Mouse (Mus musculus) hindbrain, embryonic 15.5 days (tissue): Measurements from ENCODE around the gene Actbl2. TPM values are rescaled to one million over a fixed set of nuclear protein-coding genes. Genes with fewer than 3 reads are reported as not detected.

ENCODE experiments used
- ATAC-seq: fragments of 200-750 bp; cut with Nextera tagmentation; 2 replicates; pipeline ENCODE4 v1.8.0; 2017; ENCODE audit warnings: low read depth, moderate number of reproducible peaks, moderate TSS enrichment; ENCODE audit not compliant: low FRiP score
- H3K27ac ChIP-seq: fragments of 300-500 bp; sonication (generic); replicated peaks from 2 replicates; pipeline ENCODE4 v1.5.1; 2015; ENCODE audit warnings: mild to moderate bottlenecking, inconsistent platforms
- H3K27me3 ChIP-seq: fragments of 300-500 bp; sonication (generic); 2 replicates; pipeline ENCODE4 v1.6.1; 2015; ENCODE audit warnings: control low read depth, inconsistent platforms
- H3K36me3 ChIP-seq: fragments of 300-500 bp; sonication (generic); 2 replicates; pipeline ENCODE4 v1.6.1; 2015; ENCODE audit warnings: control low read depth, inconsistent platforms
- H3K4me1 ChIP-seq: fragments of 300-500 bp; sonication (generic); replicated peaks from 2 replicates; pipeline ENCODE4 v1.6.1; 2015; ENCODE audit warnings: control low read depth, inconsistent platforms
- H3K4me2 ChIP-seq: fragments of 300-500 bp; sonication (generic); 2 replicates; pipeline ENCODE4 v1.6.1; 2015; ENCODE audit warnings: moderate library complexity, mild to moderate bottlenecking, inconsistent platforms
- H3K4me3 ChIP-seq: fragments of 300-500 bp; sonication (generic); 2 replicates; pipeline ENCODE4 v1.5.1; 2015; ENCODE audit warnings: mild to moderate bottlenecking, inconsistent platforms
- H3K9ac ChIP-seq: fragments of 300-500 bp; sonication (generic); 2 replicates; pipeline ENCODE4 v1.6.1; 2015; ENCODE audit warnings: inconsistent platforms
- H3K9me3 ChIP-seq: fragments of 300-500 bp; sonication (generic); 2 replicates; pipeline ENCODE4 v1.6.1; 2016; ENCODE audit warnings: control low read depth, inconsistent platforms
- WGBS: fragments of 180-500 bp; shearing (Covaris S2); methylation state at CpG from one replicate; pipeline ENCODE4 v1.1.7; 2015; 5-methylcytosine and 5-hydroxymethylcytosine counted together
- polyA plus RNA-seq: library from polyadenylated mRNA; unstranded; fragments of >200 nt; fragmentation: Nextera tagmentation; extraction: Ambion mirVana; gene quantifications from 2 replicates; pipeline ENCODE4 v1.2.1, GENCODE M21; 2015

Actbl2 gene
- polyA plus RNA-seq, 1 experiment from 2014 or later, result not detected

DNA sequence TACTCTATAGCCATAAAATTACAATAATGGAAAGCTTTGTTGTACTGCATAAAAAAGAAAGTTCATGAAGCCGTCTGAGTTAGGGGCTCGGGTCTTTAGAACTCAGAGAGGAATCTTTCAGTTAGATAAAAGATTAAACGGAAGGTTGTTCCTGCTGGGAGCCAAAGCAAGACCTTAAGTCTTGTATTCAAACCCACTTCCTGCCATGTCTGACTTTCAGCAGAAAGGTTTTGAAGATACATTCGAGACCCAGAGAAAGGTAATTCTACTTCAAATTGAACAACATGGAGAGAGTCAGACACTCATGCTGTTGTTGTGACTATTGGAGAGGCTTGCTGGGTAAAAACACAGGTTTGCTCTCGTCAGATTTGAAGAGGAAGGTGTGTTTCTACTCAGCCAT is 3.0 kb upstream of the Actbl2 start:
- no peak for ATAC-seq
- 48% methylated on average over 5 of the region's 5 CpGs for WGBS
- H3K4me3 ChIP-seq, result no peak overlapping the region
- no peaks in the 10 kb centered on the region for H3K36me3 ChIP-seq
- H3K27ac ChIP-seq, result no peak overlapping the region
- H3K9me3 ChIP-seq, result no peaks in the 10 kb centered on the region
- 0 out of 2 replicates have a peak, but pooled peaks cover 4% of the 10 kb centered on the region for H3K4me1 ChIP-seq
- no peaks in the 10 kb centered on the region for H3K27me3 ChIP-seq
- no peak overlapping the region for H3K4me2 ChIP-seq
- no peak overlapping the region for H3K9ac ChIP-seq

- no peak overlapping the region for H3K9ac ChIP-seq
- no peak overlapping the region for H3K4me3 ChIP-seq
- no peak overlapping the region for H3K4me2 ChIP-seq
- H3K9me3 ChIP-seq, result no peaks in the 10 kb centered on the region
- no peaks in the 10 kb centered on the region for H3K36me3 ChIP-seq
- ATAC-seq, result no peak
- H3K27ac ChIP-seq, result no peak overlapping the region
- WGBS, result 80% methylated on average over 4 of the region's 4 CpGs
- no peaks in the 10 kb centered on the region for H3K27me3 ChIP-seq
- H3K4me1 ChIP-seq, result no peaks in the 10 kb centered on the region
Measured at GRCm38 (mm10) chr13:111258016-111258415, 3.2 kb downstream of the Actbl2 start.

- Histone ChIP-seq H3K4me1 (no peaks in the 10 kb centered on the region), H3K4me3 (no peak overlapping the region), H3K27ac (no peak overlapping the region), H3K9ac (no peak overlapping the region), H3K36me3 (no peaks in the 10 kb centered on the region), H3K27me3 (no peaks in the 10 kb centered on the region), H3K9me3 (no peaks in the 10 kb centered on the region), H3K4me2 (no peak overlapping the region)
- WGBS, result 73% methylated on average over 11 of the region's 11 CpGs
- no peak for ATAC-seq
Measured at GRCm38 (mm10) chr13:111258424-111259092, 3.7 kb downstream of the Actbl2 start.

DNA sequence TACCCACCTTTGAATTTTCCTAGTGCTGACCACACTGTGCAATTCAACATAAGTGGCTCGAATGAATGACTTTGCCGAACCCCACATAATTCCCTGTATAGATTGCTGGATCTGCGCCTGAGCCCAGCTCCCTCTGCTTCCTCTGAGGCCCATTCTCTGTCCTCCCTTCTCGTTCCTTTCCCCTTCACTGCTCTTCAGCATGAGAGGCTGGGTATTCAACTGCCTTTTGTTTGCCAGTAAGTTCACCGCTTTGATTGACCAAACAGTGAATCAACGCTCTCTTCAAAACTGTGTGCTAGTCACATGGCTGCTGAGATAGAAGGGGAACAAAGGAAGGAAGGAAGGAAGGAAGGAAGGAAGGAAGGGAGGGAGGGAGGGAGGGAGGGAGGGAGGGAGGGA is 4.3 kb downstream of the Actbl2 start:
- H3K27ac ChIP-seq, result no peak overlapping the region
- 37% methylated on average over 6 of the region's 6 CpGs for WGBS
- H3K36me3 ChIP-seq, result no peaks in the 10 kb centered on the region
- H3K9me3 ChIP-seq, result no peaks in the 10 kb centered on the region
- no peak overlapping the region for H3K4me3 ChIP-seq
- ATAC-seq, result no peak
- no peaks in the 10 kb centered on the region for H3K4me1 ChIP-seq
- H3K4me2 ChIP-seq, result no peak overlapping the region
- H3K27me3 ChIP-seq, result no peaks in the 10 kb centered on the region
- H3K9ac ChIP-seq, result no peak overlapping the region

DNA sequence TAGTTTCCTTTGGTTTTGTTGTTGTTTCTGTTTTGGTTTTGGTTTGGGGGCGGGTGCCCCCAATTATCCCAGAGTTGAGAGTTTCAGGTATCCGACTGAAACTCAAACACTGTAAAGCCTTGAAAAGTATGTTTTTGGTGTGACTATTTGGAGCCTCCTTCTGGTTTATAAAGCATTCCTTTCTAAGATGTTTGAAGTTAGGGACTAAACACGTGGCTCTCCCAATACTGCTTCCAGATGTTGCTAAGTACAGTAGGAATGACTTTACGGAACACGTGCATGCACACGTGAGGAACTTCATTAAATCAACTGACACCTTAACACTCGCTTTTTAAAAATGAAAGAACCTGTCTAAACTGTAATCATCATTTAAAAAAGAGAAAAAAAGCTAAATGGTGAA is 4.9 kb downstream of the Actbl2 start:
- 84% methylated on average over 7 of the region's 7 CpGs for WGBS
- no peaks in the 10 kb centered on the region for H3K36me3 ChIP-seq
- H3K4me1 ChIP-seq, result no peaks in the 10 kb centered on the region
- H3K9ac ChIP-seq, result no peak overlapping the region
- H3K27me3 ChIP-seq, result no peaks in the 10 kb centered on the region
- H3K4me2 ChIP-seq, result no peak overlapping the region
- no peak overlapping the region for H3K27ac ChIP-seq
- no peak overlapping the region for H3K4me3 ChIP-seq
- H3K9me3 ChIP-seq, result no peaks in the 10 kb centered on the region
- ATAC-seq, result no peak

DNA sequence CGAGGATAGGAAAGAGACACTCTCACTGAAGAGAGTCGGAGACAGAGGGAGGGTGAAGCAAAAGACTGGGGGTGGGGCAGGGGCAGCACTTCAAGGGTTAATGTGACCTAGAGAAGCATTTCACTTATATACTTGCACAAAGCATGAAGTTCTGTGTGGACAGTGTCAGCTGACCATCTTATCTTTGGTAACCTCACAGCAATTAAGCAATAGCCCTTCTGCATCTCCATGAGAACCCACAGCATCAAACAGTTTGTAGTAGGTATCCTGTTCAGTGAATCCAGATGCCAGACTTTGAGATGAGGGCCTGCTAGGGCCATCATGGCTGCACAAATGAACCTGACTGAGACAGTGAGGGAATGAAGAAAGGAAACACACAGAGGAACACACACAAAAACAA is 8.4 kb downstream of the Actbl2 start:
- Histone ChIP-seq H3K4me1 (no peaks in the 10 kb centered on the region), H3K4me3 (no peak overlapping the region), H3K27me3 (no peaks in the 10 kb centered on the region), H3K9ac (no peak overlapping the region), H3K9me3 (no peaks in the 10 kb centered on the region), H3K36me3 (no peaks in the 10 kb centered on the region), H3K4me2 (no peak overlapping the region), H3K27ac (no peak overlapping the region)
- no peak for ATAC-seq
- WGBS, result 91% methylated on average over 2 of the region's 2 CpGs

DNA sequence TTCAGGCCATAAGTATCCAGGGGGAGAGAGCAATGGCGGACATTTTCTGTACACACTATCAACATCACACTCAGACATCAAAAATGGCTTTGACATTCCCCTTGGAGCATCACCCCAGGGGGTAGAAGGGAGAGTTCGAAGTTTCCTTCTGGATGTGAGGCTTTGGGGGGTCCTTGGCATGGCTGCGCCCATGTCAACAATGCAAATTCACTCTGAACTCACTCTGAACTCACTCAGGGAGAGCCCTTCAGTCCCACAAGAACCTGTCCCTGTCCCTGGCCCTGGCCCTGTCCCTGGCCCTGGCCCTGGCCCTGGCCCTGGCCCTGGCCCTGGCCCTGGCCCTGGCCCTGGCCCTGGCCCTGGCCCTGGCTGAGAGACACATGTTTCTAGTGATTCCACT is 8.9 kb downstream of the Actbl2 start:
- no peak for ATAC-seq
- H3K9me3 ChIP-seq, result no peaks in the 10 kb centered on the region
- H3K4me1 ChIP-seq, result no peaks in the 10 kb centered on the region
- H3K9ac ChIP-seq, result no peak overlapping the region
- no peak overlapping the region for H3K27ac ChIP-seq
- no peak overlapping the region for H3K4me3 ChIP-seq
- H3K36me3 ChIP-seq, result no peaks in the 10 kb centered on the region
- no peak overlapping the region for H3K4me2 ChIP-seq
- 81% methylated on average over 3 of the region's 3 CpGs for WGBS
- H3K27me3 ChIP-seq, result no peaks in the 10 kb centered on the region

DNA sequence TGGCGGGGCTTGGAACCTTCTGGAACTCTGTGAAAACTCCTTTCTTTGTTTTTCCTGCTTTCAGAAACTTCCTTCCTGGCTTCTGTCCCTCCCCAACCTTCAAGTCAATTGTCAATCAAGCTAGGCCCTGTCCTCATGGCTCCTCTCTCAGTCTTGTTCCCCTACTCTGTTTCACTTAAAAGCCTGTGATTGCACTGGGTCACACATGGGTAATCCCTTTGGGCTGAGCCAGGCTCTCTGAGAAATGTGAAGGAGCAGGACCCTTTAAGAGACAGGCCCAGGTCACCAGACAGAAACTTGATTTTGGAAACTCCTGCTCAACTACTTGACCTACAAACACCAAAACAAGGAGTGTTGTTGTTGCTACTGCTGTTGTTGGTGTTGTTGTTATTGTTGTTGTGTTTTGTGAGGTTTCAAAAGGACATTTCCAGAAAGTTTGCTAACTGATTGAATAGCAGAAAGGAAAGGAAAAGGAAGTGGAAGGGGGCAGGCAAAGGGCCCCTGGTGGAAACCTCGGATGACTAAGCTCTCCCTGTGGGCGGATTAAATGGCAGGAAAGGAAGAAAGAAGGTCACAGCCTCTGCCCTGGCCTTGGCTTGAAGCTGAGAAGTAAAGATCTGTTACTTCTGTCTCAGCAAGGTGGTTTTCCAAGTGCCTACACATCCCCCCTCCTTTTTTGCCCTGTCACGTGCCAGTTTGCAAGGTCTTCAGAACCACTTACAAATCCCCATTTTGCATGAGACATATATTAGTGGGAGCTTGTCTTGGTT is 10.6 kb downstream of the Actbl2 start:
- no peak for ATAC-seq
- no peak overlapping the region for H3K9ac ChIP-seq
- WGBS, result 60% methylated on average over 4 of the region's 4 CpGs

DNA sequence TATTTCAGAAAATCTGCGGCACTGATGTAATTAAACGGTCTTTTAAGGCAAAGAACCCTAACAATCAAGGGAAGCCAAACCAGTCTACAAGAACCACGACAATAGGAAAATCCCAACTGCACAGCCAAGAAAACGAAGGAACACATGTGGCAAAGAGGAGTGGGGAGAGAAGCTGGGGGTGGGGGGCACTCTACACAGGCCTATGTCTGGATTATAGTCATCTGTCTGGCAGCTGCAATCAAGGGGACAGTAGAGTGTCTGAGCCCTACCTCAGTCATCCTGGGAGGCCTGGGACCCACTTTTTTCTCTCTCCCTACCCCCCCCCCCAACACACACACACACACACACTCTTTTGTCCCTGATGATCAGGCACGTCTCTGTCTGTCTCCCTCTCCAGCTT is 12.0 kb downstream of the Actbl2 start:
- Histone ChIP-seq H3K9ac (no peak overlapping the region), H3K27ac (no peak overlapping the region), H3K4me2 (no peak overlapping the region), H3K4me1 (no peaks in the 10 kb centered on the region), H3K4me3 (no peak overlapping the region), H3K27me3 (no peaks in the 10 kb centered on the region), H3K9me3 (no peaks in the 10 kb centered on the region), H3K36me3 (no peaks in the 10 kb centered on the region)
- no peak for ATAC-seq
- WGBS, result 61% methylated on average over 5 of the region's 5 CpGs

More for the DNA sequence above, 10.6 kb downstream of the Actbl2 start:
- Histone ChIP-seq H3K4me2 (no peak overlapping the region), H3K4me3 (no peak overlapping the region), H3K9me3 (no peaks in the 10 kb centered on the region), H3K4me1 (no peaks in the 10 kb centered on the region), H3K27me3 (no peaks in the 10 kb centered on the region), H3K36me3 (no peaks in the 10 kb centered on the region), H3K27ac (no peak overlapping the region)

DNA sequence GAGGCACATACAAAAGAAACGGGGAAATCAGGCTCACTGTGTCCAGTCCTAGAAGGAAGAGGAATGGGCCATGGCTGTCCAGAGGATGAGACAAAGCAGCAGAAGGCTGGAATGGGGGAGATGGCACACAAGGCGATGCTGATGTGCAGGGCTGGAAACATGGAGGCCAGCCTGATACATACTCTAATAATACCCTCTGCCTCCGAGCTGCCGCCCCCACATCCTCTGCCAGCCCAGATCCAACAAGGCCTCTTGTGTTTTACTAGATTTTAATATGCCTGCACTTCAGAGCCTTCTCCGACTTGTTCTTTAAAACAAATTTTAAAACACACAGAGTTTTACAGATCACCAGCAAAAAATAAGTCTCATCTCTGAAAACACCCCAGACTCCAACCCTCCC is 14.2 kb downstream of the Actbl2 start:
- Histone ChIP-seq H3K4me3 (no peak overlapping the region), H3K9me3 (no peaks in the 10 kb centered on the region), H3K4me1 (no peaks in the 10 kb centered on the region), H3K36me3 (no peaks in the 10 kb centered on the region), H3K27me3 (no peaks in the 10 kb centered on the region), H3K4me2 (no peak overlapping the region), H3K9ac (no peak overlapping the region), H3K27ac (no peak overlapping the region)
- ATAC-seq, result no peak
- 89% methylated on average over 5 of the region's 5 CpGs for WGBS

- ATAC-seq, result no peak
- Histone ChIP-seq H3K9ac (no peak overlapping the region), H3K36me3 (no peaks in the 10 kb centered on the region), H3K27ac (no peak overlapping the region), H3K27me3 (no peaks in the 10 kb centered on the region), H3K4me3 (no peak overlapping the region), H3K4me1 (no peaks in the 10 kb centered on the region), H3K9me3 (no peaks in the 10 kb centered on the region), H3K4me2 (no peak overlapping the region)
- 87% methylated on average over 13 of the region's 13 CpGs for WGBS
Measured at GRCm38 (mm10) chr13:111269789-111270335, 15.0 kb downstream of the Actbl2 start.

DNA sequence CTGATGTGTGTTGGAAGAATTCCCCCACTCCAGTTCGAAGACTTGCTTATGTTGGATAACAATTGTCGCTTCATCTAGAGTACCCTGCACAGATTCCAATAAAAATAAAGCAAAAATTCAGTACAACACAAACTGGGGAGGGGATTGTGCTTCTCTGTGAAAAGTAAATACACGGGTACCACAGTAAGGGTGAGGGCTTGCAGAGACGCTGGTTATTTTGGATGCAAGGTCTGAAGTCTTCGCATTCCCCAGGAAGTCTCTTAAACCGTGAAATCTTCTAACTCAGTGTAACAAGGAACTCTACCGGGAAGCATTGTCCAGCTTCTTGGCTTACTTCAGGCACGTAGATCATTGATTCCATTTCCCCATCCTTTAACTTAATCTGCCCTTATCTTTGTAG is 17.1 kb downstream of the Actbl2 start:
- Histone ChIP-seq H3K36me3 (no peaks in the 10 kb centered on the region), H3K27ac (no peak overlapping the region), H3K27me3 (no peaks in the 10 kb centered on the region), H3K9me3 (no peaks in the 10 kb centered on the region), H3K4me3 (no peak overlapping the region), H3K4me1 (no peaks in the 10 kb centered on the region), H3K4me2 (no peak overlapping the region), H3K9ac (no peak overlapping the region)
- WGBS, result 61% methylated on average over 8 of the region's 8 CpGs
- no peak for ATAC-seq
